Mouse (Mus musculus): Measurements from ENCODE around the gene Gm3045. TPM values are rescaled to one million over a fixed set of nuclear protein-coding genes. Genes with fewer than 3 reads are reported as not detected.

The Gm3045 gene
- total and polyA plus RNA-seq, 3 experiments: 0.05 TPM; not detected in 2

GRCm38 (mm10) chr13:56397572-56397971, 28.8 kb upstream of the Gm3045 start:
- Histone ChIP-seq H3K27me3 (ENCODE audit: insufficient read depth, low read length) (no peaks in the 10 kb centered on the region), H3K4me3 (ENCODE audit: low read depth, low read length) (no peak overlapping the region), H3K9me3 (replicated peaks) (peaks cover 84% of the 10 kb centered on the region), H3K36me3 (replicated peaks) (no peaks in the 10 kb centered on the region), H3K4me1 (ENCODE audit: insufficient read depth, low read depth, low read length) (no peaks in the 10 kb centered on the region)
- DNase-seq (ENCODE audit: low spot score) (no peak), ATAC-seq (ENCODE audit: extremely low read depth, insufficient number of reproducible peaks, low FRiP score, poor library complexity, severe bottlenecking) (no peak)
- TF ChIP-seq GATA2 (IDR thresholded peaks at IDR 0.05; ENCODE audit: borderline replicate concordance, low read depth, low read length): no peak
- TF ChIP-seq CTCF (IDR thresholded peaks at IDR 0.05; ENCODE audit: low read depth, low read length): no peak

GRCm38 (mm10) chr13:56401186-56401585, 25.2 kb upstream of the Gm3045 start:
- Histone ChIP-seq H3K27me3 (ENCODE audit: insufficient read depth, low read length) (no peaks in the 10 kb centered on the region), H3K4me1 (ENCODE audit: insufficient read depth, low read depth, low read length) (no peaks in the 10 kb centered on the region), H3K36me3 (replicated peaks) (no peaks in the 10 kb centered on the region), H3K9me3 (replicated peaks) (peaks cover 77% of the 10 kb centered on the region), H3K4me3 (ENCODE audit: low read depth, low read length) (no peak overlapping the region)
- ATAC-seq (ENCODE audit: extremely low read depth, insufficient number of reproducible peaks, low FRiP score, poor library complexity, severe bottlenecking): no peak
- DNase-seq (ENCODE audit: low spot score): no peak
- no peak for TF ChIP-seq POLR2AphosphoS5 (IDR thresholded peaks at IDR 0.05; ENCODE audit: insufficient replicate concordance, low read depth, low read length)
- TF ChIP-seq GATA1 (IDR thresholded peaks at IDR 0.05; ENCODE audit: borderline replicate concordance, low read length): no peak
- no peak for TF ChIP-seq CTCF (IDR thresholded peaks at IDR 0.05; ENCODE audit: low read depth, low read length)
- no peak for TF ChIP-seq GATA2 (IDR thresholded peaks at IDR 0.05; ENCODE audit: borderline replicate concordance, low read depth, low read length)
- no peak for TF ChIP-seq TAL1 (conservative IDR thresholded peaks at IDR 0.05; ENCODE audit: low read depth, low read length)

GRCm38 (mm10) chr13:56403381-56404086, 22.9 kb upstream of the Gm3045 start:
- no peak overlapping the region for H3K4me3 ChIP-seq (ENCODE audit: low read depth, low read length)
- TF ChIP-seq CTCF (IDR thresholded peaks at IDR 0.05; ENCODE audit: low read depth, low read length) (no peak), POLR2AphosphoS5 (IDR thresholded peaks at IDR 0.05; ENCODE audit: insufficient replicate concordance, low read depth, low read length) (no peak), GATA1 (IDR thresholded peaks at IDR 0.05; ENCODE audit: borderline replicate concordance, low read length) (no peak), GATA2 (IDR thresholded peaks at IDR 0.05; ENCODE audit: borderline replicate concordance, low read depth, low read length) (no peak), TAL1 (conservative IDR thresholded peaks at IDR 0.05; ENCODE audit: low read depth, low read length) (no peak)
- H3K27me3 ChIP-seq (ENCODE audit: insufficient read depth, low read length): no peaks in the 10 kb centered on the region
- no peaks in the 10 kb centered on the region for H3K4me1 ChIP-seq (ENCODE audit: insufficient read depth, low read depth, low read length)
- no peaks in the 10 kb centered on the region for H3K36me3 ChIP-seq (replicated peaks)
- no peak for DNase-seq (ENCODE audit: low spot score)
- ATAC-seq (ENCODE audit: extremely low read depth, insufficient number of reproducible peaks, low FRiP score, poor library complexity, severe bottlenecking): no peak
- H3K9me3 ChIP-seq (replicated peaks): peaks cover 70% of the 10 kb centered on the region

- ATAC-seq (ENCODE audit: extremely low read depth, insufficient number of reproducible peaks, low FRiP score, poor library complexity, severe bottlenecking): no peak
- no peaks in the 10 kb centered on the region for H3K27me3 ChIP-seq (ENCODE audit: insufficient read depth, low read length)
- no peak for TF ChIP-seq TAL1 (conservative IDR thresholded peaks at IDR 0.05; ENCODE audit: low read depth, low read length)
- no peak for DNase-seq (ENCODE audit: low spot score)
- H3K9me3 ChIP-seq (replicated peaks): peaks cover 69% of the 10 kb centered on the region
- no peak overlapping the region for H3K4me3 ChIP-seq (ENCODE audit: low read depth, low read length)
- H3K4me1 ChIP-seq (ENCODE audit: insufficient read depth, low read depth, low read length): no peaks in the 10 kb centered on the region
- no peaks in the 10 kb centered on the region for H3K36me3 ChIP-seq (replicated peaks)
Measured at GRCm38 (mm10) chr13:56404511-56405140, 21.8 kb upstream of the Gm3045 start.

- no peaks in the 10 kb centered on the region for H3K27me3 ChIP-seq (ENCODE audit: insufficient read depth, low read length)
- no peak for DNase-seq (ENCODE audit: low spot score)
- no peaks in the 10 kb centered on the region for H3K36me3 ChIP-seq (replicated peaks)
- peaks cover 69% of the 10 kb centered on the region for H3K9me3 ChIP-seq (replicated peaks)
- H3K4me3 ChIP-seq (ENCODE audit: low read depth, low read length): no peak overlapping the region
- ATAC-seq (ENCODE audit: extremely low read depth, insufficient number of reproducible peaks, low FRiP score, poor library complexity, severe bottlenecking): no peak
- no peaks in the 10 kb centered on the region for H3K4me1 ChIP-seq (ENCODE audit: insufficient read depth, low read depth, low read length)
- TF ChIP-seq TAL1 (conservative IDR thresholded peaks at IDR 0.05; ENCODE audit: low read depth, low read length): no peak
- TF ChIP-seq GATA2 (IDR thresholded peaks at IDR 0.05; ENCODE audit: borderline replicate concordance, low read depth, low read length): no peak
- TF ChIP-seq CTCF (IDR thresholded peaks at IDR 0.05; ENCODE audit: low read depth, low read length): no peak
- TF ChIP-seq POLR2AphosphoS5 (IDR thresholded peaks at IDR 0.05; ENCODE audit: insufficient replicate concordance, low read depth, low read length): no peak
- TF ChIP-seq GATA1 (IDR thresholded peaks at IDR 0.05; ENCODE audit: borderline replicate concordance, low read length): no peak
Measured at GRCm38 (mm10) chr13:56412286-56412873, 14.0 kb upstream of the Gm3045 start.

GRCm38 (mm10) chr13:56418685-56419483, 7.5 kb upstream of the Gm3045 start:
- Histone ChIP-seq H3K4me3 (ENCODE audit: low read depth, low read length) (no peak overlapping the region; the same call in 1 of the 2 replicates), H3K36me3 (replicated peaks) (no peaks in the 10 kb centered on the region), H3K27me3 (ENCODE audit: insufficient read depth, low read length) (no peaks in the 10 kb centered on the region), H3K9me3 (replicated peaks) (peaks cover 75% of the 10 kb centered on the region), H3K4me1 (ENCODE audit: insufficient read depth, low read depth, low read length) (no peaks in the 10 kb centered on the region)
- ATAC-seq (ENCODE audit: extremely low read depth, insufficient number of reproducible peaks, low FRiP score, poor library complexity, severe bottlenecking) (no peak), DNase-seq (ENCODE audit: low spot score) (no peak)
- TF ChIP-seq CTCF (IDR thresholded peaks at IDR 0.05; ENCODE audit: low read depth, low read length) (no peak), TAL1 (conservative IDR thresholded peaks at IDR 0.05; ENCODE audit: low read depth, low read length) (no peak)
